Mouse (Mus musculus) kidney, adult 18-20 months (tissue): ENCODE data around the gene Mrvi1.

Experiments
- DNase-seq: peaks from one replicate; pipeline ENCODE4 v3.0.0; 2021

Gene Mrvi1

DNA sequence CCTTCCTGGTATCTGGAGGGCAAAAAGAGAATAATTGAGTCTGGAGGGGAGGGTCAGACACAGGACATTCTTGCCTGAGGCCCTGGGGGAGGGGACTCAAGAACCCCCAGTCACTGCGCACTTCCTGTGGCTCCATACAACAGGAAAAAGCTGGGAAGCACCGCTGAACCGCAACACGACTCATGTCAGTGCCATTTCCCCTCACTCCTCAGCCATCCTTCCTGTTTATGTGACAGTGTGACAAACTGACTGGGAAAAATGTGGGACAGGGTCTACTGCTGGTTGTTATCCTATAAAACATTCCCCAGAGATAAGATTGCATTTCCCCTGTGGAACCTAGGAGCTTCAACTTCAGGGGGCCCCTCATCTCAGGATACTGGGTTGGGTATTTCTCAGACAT lies 105.3 kb downstream of the Mrvi1 start:
- DNase-seq: no peak

DNA sequence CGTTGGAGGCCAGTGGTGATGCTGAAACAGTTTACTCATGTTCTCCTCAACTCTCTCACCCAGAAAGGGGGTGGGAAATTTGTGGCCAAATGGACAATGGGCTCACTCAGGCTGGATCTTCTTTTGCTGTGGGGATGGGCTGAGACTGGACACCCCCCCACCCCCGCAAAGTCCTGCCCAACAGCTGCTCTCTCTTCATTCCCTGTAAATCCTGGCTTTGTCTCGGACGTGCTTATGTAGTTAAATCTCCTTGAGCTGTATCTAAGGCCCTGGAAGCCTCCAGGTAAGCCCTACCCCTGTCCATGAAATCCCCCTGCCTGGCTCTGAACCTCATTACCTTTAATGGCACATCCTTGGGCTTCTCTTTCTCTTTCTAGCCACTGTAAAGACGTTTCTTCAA lies 113.5 kb downstream of the Mrvi1 start:
- no peak for DNase-seq

- DNase-seq: no peak
Measured at GRCm38 (mm10) chr7:110867116-110867515, 115.1 kb downstream of the Mrvi1 start.

DNA sequence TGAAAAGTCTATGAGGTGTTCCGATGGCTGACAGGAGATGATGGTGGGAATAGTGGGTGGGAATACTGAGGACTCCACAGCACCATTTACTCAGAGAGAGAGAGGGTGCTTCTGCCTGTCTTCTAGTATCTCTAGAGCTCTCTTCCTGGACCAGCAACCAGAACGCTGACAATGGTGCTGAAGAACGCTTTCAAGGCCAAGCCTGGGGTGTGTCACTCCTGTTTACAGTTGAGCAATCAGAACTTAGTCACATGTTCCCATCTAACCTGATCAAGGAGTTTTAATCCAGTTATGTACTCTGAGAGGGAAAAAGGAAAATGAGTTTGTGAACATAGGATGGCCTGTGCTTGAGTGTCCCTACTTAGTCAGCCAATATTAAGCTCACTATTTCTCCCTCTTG lies 116.2 kb downstream of the Mrvi1 start:
- no peak for DNase-seq

GRCm38 (mm10) chr7:110865570-110865969 lies 116.7 kb downstream of the Mrvi1 start:
- DNase-seq: no peak

GRCm38 (mm10) chr7:110865038-110865437 lies 117.2 kb downstream of the Mrvi1 start:
- peak; percentile 25 for DNase-seq

GRCm38 (mm10) chr7:110862751-110863289 lies 119.4 kb downstream of the Mrvi1 start, which contains the start of gene Lyve1:
Gene Lyve1 (minus strand): TSS chr7:110863239.
- no peak for DNase-seq

DNA sequence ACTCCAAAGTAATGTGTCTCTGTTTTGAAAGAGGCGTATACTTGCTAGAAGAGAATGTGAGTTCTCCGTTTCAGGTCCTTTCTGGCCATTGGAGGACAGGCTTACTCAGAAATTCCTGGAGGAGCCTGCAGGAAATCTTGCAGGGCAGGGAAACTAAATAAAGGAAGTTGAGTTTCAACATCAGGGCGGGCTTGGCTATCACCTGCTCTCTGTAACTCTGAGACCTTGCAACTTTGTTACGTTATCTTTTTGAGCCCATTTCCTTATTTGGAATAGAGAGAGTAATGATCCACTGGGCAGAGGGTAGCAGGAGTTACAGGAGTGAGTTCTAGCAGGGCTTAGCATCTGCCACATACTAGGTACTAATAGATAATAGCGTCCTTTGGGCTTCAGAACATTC lies 122.1 kb downstream of the Mrvi1 start:
- no peak for DNase-seq

- no peak for DNase-seq
Measured at GRCm38 (mm10) chr7:110855604-110856003, 126.7 kb downstream of the Mrvi1 start.

DNA sequence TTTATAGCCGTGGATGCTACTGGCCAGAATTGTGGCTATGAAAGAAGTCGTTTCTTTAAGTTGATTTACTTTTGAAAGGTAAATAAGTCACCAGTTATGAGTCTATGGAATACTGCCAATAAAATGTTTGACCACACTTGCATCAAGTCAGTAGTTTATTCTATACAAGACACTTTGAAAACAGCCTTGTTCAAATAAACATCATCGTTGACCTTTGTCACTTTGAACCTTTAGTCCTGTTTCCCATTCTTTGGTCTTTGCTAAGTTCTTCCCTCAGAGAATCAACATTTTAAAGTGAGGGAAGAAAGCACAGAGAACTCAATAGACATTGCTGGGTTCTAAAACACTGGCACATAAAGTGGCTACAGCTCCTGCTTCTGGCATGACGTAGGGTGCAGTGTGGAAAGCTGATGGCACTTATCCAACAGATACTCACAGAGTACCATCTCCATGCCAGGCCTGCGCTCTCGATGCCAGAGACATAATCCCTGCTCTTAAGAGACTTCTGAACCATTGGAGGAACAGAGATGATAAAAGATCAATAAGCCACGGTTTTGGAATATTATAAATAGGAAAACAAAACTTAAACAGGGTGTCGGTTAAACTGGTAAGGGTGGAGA lies 127.2 kb downstream of the Mrvi1 start:
- no peak for DNase-seq

- DNase-seq: no peak
Measured at GRCm38 (mm10) chr7:110854519-110854918, 127.7 kb downstream of the Mrvi1 start.

DNA sequence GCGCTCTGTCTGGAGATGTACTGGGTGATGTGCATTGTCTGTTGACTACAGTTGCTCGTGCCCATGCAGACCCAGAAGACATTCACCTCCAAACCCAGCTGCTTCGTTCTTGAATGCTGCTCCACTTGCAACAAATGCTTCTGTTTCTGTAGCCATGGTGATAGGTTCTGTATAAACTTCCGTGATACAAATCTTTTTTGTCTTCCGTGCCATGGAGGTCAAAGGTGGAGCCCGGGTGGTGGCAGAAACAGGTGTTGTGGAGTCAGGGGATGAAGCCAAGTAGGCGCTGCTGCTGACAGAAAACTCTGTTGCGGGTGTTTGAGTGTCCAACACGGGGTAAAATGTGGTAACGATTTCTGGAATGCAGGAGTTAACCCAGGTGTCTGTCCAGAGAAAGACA lies 128.7 kb downstream of the Mrvi1 start:
- DNase-seq: no peak

- DNase-seq: peak; percentile 11
Measured at GRCm38 (mm10) chr7:110851541-110852203, 130.6 kb downstream of the Mrvi1 start.

GRCm38 (mm10) chr7:110848371-110848770 lies 133.9 kb downstream of the Mrvi1 start:
- no peak for DNase-seq

GRCm38 (mm10) chr7:110847321-110847720 lies 134.9 kb downstream of the Mrvi1 start:
- no peak for DNase-seq

- peak; percentile 92 for DNase-seq
Measured at GRCm38 (mm10) chr7:110843916-110844874, 138.1 kb downstream of the Mrvi1 start, which contains the start of gene Rnf141. Gene Rnf141 (minus strand): TSS chr7:110844457.

DNA sequence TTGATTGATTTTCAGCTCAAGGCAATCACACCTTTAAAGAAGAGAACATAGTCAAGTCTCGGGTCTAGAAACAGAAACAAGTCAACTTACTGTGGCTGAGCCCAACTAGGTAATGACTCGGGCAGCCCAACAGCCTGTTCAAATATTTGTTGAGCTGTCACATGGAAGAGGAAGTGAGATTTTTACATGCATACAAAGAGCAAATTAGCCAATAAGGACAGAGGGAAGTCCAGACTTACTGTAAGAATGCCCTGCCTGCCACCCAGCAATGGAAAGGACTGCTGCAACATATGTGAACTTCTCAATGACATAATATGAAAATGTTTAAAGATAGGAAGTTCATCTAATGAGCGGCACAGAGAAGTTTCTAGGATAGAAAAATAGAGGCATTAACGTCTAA lies 141.9 kb downstream of the Mrvi1 start:
- no peak for DNase-seq

DNA sequence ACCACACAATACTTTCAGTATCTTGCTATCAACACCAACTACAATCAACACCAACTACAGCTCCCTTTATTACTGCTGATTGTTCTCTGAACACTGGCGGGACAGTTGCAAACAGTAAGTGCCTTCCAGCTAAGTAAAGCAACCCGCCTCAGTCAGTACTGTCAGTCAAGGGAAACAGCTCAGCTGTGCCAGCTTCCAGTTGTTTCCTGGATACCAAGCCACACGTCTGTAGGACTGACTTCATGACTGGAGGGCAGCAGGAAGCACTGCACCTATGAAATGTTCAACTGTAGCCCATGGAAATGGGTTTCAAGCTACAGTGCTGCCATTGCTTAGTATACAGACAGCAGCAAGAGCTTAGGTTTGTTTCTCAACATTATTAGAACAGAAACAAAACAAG lies 147.7 kb downstream of the Mrvi1 start:
- DNase-seq: no peak

DNA sequence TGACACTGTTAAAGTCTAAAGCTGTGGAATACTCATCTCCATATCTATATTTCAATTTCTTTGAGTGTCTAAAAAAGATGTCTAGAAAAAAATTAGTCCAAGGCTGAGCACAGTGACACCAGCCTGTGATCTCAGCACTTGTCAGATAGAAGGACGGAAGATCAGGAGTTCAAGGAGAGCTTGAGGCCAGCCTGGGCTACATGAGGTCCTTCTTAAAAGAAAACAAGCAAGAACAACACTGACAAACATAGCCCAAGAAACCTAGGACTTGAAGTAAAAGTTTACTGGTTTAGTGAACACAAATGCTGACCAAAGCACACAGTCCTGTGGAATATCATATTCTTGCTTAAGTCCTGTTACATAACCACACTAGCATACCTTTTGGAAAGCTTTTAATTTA lies 148.2 kb downstream of the Mrvi1 start:
- no peak for DNase-seq

DNA sequence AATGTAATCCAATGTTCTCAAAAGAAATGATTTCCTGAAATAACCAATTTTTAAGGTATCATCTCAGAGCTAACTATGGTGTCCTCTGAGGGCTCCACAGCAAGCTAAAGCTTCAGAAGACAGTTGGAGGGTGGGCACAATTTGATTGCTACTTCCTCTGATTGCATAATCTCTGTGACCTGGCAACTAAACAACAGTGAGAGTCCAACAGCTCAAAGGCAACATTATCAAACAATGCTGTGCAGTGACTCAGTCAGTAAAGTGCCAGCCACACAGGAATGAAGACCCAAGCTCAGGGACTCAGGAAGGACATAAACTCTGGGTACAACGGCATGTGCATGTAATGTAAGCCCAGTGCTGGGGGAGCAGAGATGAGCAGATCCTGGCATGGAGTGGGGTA lies 149.2 kb downstream of the Mrvi1 start:
- no peak for DNase-seq

DNA sequence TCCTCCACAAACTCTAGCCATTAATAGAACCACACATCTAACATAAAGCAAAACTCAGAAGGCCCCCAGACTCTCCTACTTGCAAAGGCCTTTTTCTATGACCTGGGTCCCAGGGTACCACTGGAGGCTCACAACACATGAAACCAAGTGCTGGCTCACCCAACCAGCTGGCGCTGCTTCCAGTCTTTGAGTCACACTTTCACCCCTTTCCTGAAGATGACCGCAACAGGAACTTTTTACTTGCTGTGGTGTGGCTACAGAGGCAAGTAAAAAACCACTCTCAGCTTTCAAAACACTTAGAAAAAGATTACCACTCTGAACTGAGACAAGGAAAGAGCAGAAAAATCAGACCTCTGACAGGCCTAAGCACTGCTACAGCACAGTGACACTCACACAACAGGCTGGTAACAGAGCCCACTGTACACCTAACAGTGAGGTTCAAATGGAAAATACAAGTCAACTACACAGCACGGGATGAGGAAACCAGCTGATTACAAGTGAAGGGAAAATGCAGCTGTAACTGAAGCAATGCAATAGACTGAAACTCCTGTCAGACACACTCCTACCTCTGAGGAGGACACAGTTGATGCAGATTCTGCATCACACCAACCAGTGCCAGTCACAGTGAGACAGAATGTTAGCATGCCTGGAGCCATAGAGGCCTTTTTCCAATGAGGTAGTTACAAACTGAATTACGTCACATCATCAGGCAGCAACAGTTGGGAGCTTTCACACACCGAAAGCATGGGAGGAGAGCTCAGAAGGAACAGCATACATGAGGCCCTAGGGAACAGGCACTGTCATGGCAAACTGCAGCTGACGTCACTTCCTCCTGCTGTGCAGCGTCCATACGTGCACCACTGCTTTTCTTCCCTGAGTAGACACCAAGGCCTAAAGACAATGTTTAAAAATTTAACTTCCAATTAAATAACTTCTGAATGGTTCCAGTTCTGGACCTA lies 158.0 kb downstream of the Mrvi1 start:
- no peak for DNase-seq

DNA sequence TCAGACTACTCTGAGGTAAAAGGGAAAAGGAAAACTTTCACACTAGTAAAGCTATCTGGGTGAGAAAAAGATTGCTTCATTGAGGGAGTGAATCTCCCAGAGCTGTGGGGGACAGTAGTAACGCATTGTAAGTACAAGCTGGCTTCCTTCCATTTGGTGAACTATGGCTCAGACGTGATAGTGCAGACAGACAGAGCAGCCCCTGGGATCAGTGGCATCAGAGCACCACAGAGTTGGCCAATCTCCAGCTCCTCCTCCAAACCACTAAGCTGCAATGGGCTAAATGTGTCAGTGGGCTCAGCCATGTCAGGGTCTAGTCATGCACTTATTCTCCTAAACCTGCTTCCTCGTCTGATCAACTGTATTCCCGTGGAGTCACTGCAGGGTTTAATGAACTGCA lies 158.7 kb downstream of the Mrvi1 start:
- no peak for DNase-seq
